Mouse (Mus musculus): ENCODE measurements around the gene Tbc1d21. TPM values are rescaled to one million over a fixed set of nuclear protein-coding genes. Genes with fewer than 3 reads are reported as not detected.
A peak's percentile ranks its signal among the peaks of the same experiment; 100 is the strongest.

Tbc1d21 gene
- total RNA-seq, 2 experiments from 2014 or later = not detected

DNA sequence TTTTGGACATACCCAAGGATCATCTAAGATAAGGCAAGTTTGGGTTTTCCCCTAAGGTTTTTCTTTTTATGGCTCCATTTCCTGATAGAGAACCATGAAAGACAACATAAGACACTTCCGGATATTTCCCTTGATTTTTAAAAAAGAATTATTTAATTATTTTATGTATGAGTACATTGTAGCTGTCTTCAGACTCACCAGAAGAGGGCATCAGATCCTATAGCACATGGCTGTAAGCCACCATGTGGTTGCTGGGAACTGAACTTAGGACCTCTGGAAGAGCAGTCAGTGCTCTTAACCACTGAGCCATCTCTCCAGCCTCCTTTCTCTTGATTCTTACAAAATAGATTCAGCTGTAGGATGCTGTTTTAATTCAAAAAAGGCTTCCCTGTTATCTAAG lies 28.5 kb downstream of the Tbc1d21 start:
- no peak for DNase-seq

DNA sequence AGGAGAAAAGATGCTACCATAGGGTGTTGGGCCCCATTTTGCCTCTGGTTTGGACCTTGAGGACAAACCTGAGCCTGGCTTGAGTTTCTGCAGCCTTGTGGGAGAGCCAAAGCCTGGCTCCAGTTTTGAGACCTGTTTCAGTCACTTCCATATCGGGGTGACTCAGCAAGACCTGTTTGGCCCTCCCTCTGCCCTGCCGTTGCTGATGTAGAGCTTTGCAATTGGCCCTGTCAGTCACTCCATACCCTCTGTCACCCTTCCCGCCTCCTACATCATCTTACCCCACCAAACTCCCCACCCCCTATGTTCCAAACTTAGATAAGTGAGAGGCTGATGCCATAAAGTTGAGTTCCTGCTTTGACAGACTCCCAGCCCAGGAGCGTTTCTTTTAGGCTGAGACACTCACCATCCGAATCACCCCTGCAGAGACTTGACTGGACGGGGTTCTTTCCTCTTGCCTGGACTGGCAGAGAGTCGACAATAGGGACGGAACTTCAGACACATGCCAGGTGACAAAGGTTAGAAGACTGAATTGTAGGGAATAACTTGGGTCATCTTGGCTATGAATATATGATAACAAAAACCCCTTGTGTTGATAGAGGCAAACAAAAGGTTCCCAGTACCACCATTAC lies 33.5 kb downstream of the Tbc1d21 start:
- no peak for DNase-seq

DNA sequence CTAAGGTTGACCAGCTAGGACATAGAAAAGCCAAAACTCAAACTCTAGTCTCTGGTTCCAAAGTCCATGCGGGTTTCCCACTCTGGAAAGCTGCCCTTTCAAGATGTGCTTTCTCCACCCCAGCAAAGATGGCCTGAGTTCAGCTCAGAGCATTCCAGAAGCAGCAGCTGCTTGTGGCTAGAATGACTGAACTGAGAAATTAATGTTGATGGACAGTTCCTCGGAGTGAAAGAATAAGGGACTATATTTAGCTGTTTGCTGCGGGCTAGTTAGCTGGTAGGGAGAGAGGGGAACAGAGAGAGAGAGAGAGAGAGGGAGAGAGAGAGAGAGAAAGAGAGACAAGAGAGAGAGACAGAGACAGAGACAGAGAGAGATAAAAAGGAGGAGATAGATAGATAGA lies 39.0 kb downstream of the Tbc1d21 start:
- no peak for DNase-seq

DNA sequence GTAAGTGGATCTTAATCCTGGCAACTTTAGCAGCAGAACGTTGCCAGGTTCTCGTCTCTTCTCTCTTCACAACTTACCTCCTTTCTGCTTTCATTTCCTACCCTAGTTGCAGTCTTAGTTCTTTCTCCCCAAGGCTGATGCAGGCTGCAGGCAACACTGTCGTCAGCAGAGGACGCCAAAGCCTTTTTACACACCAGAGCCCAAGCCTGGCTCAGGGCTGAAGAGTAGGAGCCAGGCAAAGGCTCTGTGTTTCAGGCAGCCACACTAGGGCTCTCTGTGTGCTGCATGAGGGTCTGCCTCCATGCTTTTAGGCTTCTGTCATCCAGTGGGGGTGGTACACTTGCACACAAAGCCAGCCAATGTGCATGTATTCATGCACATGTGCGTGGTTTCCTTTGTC lies 40.0 kb downstream of the Tbc1d21 start:
- peak; percentile 59 for DNase-seq

DNA sequence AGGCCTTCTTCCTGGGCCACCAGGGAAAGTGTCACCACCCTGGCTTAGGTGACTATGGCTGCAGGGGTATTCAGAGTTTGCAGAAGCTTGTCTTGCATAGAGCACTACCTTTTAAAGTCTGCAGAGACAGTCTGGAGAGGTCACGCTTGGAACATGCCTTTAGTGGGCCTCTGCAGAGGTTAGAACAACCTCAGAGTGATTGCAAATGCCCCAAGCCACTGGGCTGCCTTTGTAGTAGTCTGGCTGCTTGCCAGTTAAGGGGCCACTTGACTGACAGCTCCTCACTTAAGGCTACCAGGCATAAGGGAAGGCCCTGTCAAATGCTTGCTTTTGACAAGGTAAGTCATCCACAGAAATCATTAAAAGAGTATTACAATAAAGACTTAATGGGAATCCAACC lies 42.9 kb downstream of the Tbc1d21 start:
- DNase-seq = no peak

DNA sequence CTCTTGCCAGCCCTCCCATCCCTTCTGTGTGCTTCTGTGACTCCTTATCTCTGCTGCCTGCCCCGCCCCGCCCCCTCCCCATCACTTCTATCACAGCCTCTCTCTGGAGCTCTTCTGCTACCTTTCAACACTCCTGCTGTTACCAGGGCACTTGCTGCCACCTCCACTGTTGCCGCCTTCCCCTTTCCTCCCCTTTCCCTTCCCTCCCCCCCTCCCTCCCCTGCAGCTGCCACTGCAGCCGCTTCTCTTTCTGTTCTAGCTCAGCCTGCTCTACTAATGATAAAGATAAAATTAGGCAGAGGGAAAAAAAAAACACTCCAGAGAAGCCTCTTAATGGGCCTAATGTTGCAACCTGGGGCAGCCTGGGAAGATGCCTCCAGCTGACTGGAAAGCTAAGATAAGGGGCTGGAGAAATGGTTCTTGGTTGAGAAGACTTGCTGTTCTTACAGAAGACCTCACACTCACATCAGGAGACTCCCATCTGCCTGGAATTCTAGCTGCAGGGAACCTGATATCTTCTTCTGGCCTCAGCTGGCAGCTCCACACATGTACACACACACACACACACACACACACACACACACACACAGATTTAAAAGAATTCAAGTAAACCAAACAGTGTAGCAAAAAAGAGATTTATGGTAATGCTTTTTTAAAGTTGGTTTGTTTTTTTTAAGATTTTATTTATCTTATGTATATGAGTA lies 43.6 kb downstream of the Tbc1d21 start:
- no peak for DNase-seq

DNA sequence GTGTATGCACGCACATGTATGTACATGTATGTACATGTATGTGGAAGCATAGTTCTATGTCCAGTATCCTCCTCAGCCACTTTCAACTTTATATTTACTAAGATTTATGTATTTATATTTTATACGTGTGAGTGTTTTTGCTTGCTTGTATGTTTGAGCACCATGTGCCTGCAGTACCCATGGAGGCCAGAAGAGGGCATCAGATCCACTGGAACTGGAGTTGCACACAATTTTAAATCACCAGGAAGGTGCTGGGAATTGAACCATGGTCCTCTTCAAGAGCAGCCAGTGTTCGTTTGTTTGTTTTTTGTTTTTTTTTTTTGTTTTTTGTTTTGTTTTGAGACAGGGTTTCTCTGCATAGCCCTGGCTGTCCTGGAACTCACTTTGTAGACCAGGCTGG lies 48.6 kb downstream of the Tbc1d21 start:
- DNase-seq = no peak

DNA sequence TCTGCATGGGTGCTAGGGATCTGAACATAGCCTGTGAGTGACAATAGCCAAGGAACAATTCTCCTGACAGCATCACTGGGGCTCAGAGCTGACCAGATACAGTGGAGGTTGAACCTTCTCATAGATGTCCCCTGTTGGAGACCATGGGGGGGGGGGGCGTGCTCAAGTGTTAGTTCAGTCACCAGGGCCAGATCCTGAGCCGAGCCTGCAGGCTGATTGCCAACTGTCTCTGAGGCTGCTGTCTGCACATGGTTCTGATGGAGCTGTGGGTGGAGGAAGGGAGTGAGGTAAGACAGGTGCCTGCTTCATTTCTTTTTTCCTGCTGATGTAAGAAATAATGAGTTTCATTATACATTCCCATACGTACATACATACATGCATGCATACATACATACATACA lies 51.9 kb downstream of the Tbc1d21 start:
- DNase-seq = no peak

DNA sequence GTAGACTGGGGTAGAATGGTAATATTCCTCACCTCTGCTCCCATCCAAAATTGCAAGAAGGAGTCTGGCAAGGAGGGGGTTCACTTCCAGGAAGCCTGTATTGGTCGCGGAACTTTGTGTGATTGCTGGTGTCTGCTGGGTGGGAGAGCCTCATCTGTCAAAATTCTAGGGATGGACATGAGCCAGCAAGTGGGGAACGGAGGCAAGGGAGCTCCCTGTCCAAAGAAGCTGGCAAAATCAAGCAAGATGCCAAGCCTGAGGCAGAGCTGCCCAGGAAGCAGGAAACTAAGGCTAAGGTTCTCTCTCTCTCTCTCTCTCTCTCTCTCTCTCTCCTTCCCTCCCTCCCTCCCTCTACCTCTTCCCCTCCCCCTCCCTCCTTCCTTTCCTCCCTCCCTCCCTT lies 52.9 kb downstream of the Tbc1d21 start:
- DNase-seq = no peak

DNA sequence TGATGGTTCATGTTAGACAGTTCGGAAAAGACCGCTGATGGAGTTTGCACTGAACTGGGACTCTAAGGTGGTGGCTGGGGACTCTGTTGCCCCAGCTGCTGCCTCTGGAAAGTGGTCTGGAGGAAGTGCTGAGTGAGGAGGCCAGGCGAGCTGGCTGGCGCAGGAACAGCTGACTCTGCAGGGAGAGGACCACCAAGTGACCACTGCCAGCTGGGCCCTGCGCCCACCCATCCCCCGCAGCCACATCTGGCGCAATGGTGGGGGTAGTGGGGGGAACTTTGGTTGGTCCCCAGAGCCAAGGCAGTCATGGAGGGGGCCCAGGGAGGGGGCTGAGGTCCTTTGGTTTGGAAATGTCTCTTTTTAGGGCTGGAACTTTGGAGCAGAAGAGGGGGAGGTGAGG lies 53.5 kb downstream of the Tbc1d21 start:
- peak; percentile 26 for DNase-seq

DNA sequence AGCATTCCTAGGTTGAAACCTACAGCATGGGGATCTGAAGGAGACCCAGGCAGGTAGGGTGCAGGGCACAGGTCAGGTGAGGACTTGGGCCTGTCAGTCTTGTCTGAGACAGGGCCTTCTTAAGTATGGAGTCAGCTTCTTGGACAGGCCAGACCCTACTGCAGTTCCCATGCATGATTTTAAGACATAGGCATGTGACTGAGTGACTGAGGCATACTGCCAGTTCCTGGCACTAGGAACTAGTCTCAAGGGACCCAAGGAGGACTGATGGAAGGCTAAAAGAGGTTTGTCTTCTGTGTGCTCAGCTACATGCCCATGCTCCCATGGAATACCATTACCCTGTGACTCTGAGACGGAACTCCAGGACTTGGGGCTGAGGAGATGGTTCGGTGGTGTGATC lies 54.4 kb downstream of the Tbc1d21 start:
- DNase-seq = no peak

DNA sequence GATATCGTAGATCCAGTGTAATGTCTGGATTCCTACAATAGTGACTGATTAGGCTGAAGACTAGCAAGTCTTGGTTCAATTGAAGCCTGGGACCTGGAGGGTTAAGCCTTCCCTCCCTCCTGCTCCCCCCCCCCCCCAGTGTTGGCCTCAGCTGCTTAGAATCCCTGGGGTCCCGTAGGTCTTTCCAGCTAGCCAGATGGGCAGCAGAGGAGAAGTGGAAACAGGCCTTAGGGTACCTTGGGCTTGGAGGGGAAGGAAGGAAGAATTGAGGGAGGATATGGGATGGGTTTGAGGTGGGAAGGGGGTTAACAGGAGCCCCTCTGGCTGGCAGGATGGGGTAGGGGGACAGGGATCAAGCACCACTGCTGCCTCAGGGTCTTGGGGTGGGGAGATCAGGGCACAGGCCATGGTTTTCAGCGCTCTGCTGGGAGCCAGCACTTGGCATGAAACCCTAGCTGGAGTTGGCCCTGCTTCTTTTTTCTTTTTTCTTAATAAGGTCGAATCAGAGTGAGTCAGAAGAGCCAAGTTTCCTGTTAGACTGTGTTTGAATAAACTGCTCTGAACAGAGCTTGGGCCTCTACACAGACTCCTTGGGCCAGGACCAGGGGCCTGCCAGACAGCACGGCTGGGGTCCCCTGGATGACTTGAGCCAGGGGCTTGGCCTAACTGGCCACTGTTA lies 55.4 kb downstream of the Tbc1d21 start:
- DNase-seq = peak; percentile 58

DNA sequence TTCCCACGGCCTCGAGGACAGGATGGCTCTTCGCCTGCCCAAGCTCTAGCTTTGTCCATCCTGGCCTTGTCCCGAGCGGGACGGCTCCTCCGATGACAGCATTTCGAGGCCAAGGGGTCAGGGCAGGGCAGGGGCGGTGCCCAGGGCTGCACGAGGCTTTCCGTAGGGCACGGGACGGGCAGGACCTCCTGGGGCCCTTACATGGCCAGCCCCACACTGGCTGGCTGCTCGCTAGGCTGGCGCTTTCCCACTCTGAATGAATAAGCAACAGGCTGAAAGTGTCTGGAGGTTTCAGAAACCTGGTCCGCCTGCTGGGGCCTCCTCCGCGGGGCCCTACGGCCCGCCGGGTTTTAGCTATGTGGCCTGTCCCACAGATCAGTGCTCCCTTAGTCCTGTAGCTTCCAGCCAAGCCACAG lies 57.3 kb downstream of the Tbc1d21 start, which contains the start of gene Loxl1:
TSS of gene Loxl1 (minus strand) at position 243 of the 416 bp plus-strand sequence.
- DNase-seq = peak; percentile 73

DNA sequence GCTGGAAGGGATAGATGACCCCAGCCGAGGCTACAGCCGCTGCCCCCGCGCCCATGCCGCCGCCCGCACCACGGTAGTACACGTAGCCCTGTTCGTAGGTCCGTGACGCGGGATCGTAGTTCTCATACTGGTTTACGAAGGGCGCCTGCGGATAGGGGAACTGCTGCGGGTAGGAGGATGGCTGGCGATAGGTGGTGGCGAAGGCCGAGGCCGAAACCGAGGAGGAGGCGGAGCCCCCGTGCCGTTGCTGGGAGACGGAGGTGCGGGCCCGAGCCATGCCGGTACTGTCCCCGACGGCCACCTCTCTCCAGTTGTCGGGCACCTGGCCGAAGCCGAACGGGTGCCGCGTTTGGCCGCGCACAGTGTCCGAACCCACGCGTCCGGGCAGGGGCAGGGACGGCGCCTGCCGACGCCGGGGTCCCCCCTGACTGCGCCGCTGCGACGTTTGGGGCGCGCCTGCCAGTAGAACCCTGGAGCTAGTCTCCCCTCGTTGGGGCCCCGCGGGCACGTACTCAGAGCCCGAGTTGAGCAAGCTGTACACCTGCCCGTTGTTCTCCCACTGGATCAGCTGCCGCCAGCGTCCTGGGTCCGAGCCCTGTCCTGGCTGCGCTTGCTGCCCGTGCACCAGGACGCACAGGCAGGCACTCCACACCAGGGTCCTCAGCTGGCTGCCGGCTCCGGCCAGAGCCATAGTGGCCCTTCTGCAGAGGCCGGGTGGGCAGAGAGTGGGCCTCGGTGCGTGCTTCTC lies 57.9 kb downstream of the Tbc1d21 start:
- DNase-seq = peak; percentile 65

DNA sequence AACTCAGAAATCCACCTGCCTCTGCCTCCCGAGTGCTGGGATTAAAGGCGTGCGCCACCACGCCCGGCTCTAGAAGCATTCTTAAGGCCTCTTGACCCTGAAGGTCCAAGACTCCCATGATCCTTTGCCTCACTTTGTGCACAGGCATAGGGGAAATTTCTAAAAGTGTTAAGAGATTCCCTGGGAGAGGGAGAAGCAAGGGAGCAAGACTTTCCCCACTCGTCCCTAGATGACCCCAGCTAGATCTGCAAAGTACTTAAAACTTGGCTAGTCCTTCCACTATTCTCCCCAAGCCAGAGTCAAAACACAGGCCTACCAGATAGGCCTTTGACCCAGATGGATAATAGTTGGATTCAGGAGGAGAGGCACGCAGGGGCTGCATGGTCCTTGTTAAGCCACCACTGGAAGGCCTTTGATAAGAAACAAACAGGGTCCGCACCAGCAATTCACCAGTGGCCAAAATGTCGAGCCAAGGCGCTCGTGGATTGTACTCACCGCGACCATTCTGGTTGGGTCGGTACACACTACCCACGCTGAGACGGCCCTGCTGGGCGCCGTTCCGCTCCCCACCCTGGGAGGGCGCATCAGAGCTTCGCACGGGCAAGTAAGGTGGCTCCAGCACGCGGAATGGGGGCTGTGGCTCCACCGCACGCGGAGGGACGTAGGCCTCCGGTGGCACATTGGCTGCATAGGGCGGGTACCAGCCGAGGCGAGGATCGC lies 58.9 kb downstream of the Tbc1d21 start:
- peak; percentile 52 for DNase-seq

DNA sequence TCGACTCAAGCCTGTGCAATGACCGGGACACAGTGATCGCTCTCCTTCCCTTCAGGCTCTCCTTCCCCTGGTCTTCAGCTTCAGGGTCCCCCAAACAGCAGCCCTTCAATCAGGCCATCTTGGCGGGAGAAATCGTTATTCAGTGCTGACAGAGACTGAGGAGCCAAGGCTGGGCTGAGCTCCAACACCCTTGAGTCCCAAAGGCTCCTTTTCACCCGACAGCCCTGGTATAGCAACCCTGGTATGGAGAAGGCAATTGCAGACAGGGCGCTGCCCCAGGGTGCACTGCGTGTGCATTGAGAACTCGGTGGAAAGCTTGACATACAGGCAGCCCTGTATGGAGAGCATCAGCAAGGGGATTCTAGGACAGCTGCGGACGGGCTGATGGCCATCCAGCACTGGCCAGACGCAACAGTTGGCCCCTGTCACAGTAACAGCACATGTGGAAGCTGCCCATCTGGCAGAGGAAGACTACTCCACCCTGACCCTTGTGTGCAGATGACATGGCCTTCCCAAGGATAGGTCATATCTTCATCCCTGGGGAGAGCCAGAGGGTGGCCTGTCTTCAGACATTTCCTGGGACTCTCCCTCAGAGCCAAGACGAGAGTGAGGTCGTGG lies 60.1 kb downstream of the Tbc1d21 start:
- peak; percentile 54 for DNase-seq

Other genes starting within 250 kb of the Tbc1d21 start
- gene Islr, start 166.1 kb downstream of the Tbc1d21 start, total RNA-seq (2021) = 100 to 1,000 TPM in 1 of 2 experiments, 10 to 100 TPM in 1; 98.8 to 119 TPM
- gene Islr2, start 166.1 kb downstream of the Tbc1d21 start, total RNA-seq (2021) = 1 to 10 TPM; 4.3 to 4.5 TPM
- gene Pml, start 120.7 kb downstream of the Tbc1d21 start, total RNA-seq (2021) = 10 to 100 TPM in 1 of 2 experiments, 1 to 10 TPM in 1; 7.3 to 12.6 TPM
- 10 to 100 TPM in 1 of 2 experiments, 1 to 10 TPM in 1; 9.1 to 12.3 TPM for gene Stoml1, start 117.3 kb downstream of the Tbc1d21 start, total RNA-seq (2021)
- gene Loxl1, start 57.3 kb downstream of the Tbc1d21 start, total RNA-seq (2021) = 10 to 100 TPM; 50.1 to 70.0 TPM
- 1 to 10 TPM; 7.9 to 9.9 TPM for gene Insyn1, start 118.1 kb upstream of the Tbc1d21 start, total RNA-seq (2021)
- 10 to 100 TPM; 23.7 to 33.1 TPM for gene Cd276, start 185.0 kb upstream of the Tbc1d21 start, total RNA-seq (2021)
- gene Nptn, start 211.8 kb upstream of the Tbc1d21 start, total RNA-seq (2021) = 100 to 1,000 TPM in 1 of 2 experiments, 10 to 100 TPM in 1; 99.7 to 109 TPM